Mouse (Mus musculus) heart, adult 2 months (tissue): Measurements from ENCODE around the gene Stra6. TPM values are rescaled to one million over a fixed set of nuclear protein-coding genes. Genes with fewer than 3 reads are reported as not detected.

ENCODE experiments used
- DNase-seq, 2 experiments: peaks; one replicate each; pipeline ENCODE4 v3.0.0; 2021
- H3K27ac ChIP-seq: fragments of 200-600 bp; 2 replicates; pipeline ENCODE4 v1.8.1; 2022
- H3K27me3 ChIP-seq: fragments of 200-500 bp; 2 replicates; pipeline ENCODE4 v1.6.1; 2012; ENCODE audit warnings: mild to moderate bottlenecking, low read length, inconsistent platforms, mixed read lengths; ENCODE audit not compliant: control insufficient read depth, insufficient read depth
- H3K36me3 ChIP-seq: fragments of 200-500 bp; 2 replicates; pipeline ENCODE4 v1.6.1; 2012; ENCODE audit warnings: low read length, inconsistent platforms; ENCODE audit not compliant: control insufficient read depth, insufficient read depth
- H3K4me1 ChIP-seq: fragments of 200-500 bp; 2 replicates; pipeline ENCODE4 v1.6.1; 2011; ENCODE audit warnings: low read length; ENCODE audit not compliant: control insufficient read depth, insufficient read depth
- H3K4me3 ChIP-seq: fragments of 200-600 bp; 2 replicates; pipeline ENCODE4 v1.8.1; 2022
- H3K79me2 ChIP-seq: fragments of 200-500 bp; replicated peaks from 2 replicates; pipeline ENCODE4 v1.6.1; 2012; ENCODE audit warnings: mild to moderate bottlenecking, inconsistent platforms, low read length, moderate library complexity, mixed read lengths; ENCODE audit not compliant: control insufficient read depth, insufficient read depth
- H3K9ac ChIP-seq: fragments of 200-500 bp; 2 replicates; pipeline ENCODE4 v1.6.1; 2012; ENCODE audit warnings: low read depth, mild to moderate bottlenecking, control low read depth, inconsistent platforms, low read length, mixed read lengths
- CTCF ChIP-seq: fragments of 200-600 bp; IDR thresholded peaks from 2 replicates; pipeline ENCODE4 v1.8.1; 2022; ENCODE audit warnings: antibody characterized with exemption, mild to moderate bottlenecking, moderate library complexity
- EP300 ChIP-seq: fragments of 200-500 bp; IDR thresholded peaks from 2 replicates; pipeline ENCODE4 v1.6.1; 2011; ENCODE audit warnings: low read depth, low read length, control low read depth; ENCODE audit not compliant: insufficient read depth
- POLR2A ChIP-seq: fragments of 200-500 bp; IDR thresholded peaks from 2 replicates; pipeline ENCODE4 v1.6.1; 2011; ENCODE audit warnings: mild to moderate bottlenecking, low read depth, low read length, control low read depth; ENCODE audit not compliant: insufficient read depth
- WGBS: fragments of 180-500 bp; shearing (Covaris S2); methylation state at CpG from one replicate; pipeline ENCODE4 v1.1.7; 2018; 5-methylcytosine and 5-hydroxymethylcytosine counted together
- intact Hi-C: fragments of 180-260 bp; cut with DNase I; formaldehyde crosslinking; loops from one replicate; pipeline ENCODE4 v1.15.1; 2025
- polyA plus RNA-seq: library from polyadenylated mRNA; depleted of rRNA; stranded (reverse); fragments of >200 nt; gene quantifications from 2 replicates; pipeline ENCODE4 v1.2.3, GENCODE M21; 2012
- total RNA-seq, 2 experiments: library from RNA; stranded (reverse); gene quantifications; 2 replicates each; pipeline ENCODE4 v1.2.3; 2021

Stra6 gene
- total and polyA plus RNA-seq, 3 experiments, result 0.34 to 0.68 (median 0.65) TPM

DNA sequence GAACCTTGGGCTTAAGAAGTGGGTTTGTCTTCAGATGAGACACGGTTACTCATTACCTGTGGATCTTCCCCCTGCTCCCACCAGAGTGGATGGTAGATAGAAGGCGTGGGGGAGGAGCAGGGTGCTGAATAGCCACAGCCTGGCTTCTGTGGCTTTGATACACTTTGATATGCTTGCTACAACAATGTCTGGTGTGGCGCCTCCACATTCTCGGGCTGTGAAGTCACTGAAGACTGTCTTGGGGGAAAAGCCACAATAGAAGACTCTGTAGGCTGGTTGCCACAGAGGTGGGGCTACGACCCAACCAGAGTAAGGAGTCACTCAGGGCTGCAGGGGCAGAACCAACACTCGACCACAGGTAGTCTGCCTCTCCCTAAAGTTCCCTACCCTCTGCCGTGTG lies 68.1 kb downstream of the Stra6 start:
- Histone ChIP-seq H3K36me3 (no peaks in the 10 kb centered on the region), H3K4me1 (no peaks in the 10 kb centered on the region), H3K27ac (no peak overlapping the region), H3K27me3 (peaks cover 3% of the 10 kb centered on the region), H3K4me3 (no peak overlapping the region), H3K79me2 (no peaks in the 10 kb centered on the region), H3K9ac (no peak overlapping the region)
- WGBS, result 64% methylated on average over 7 of the region's 7 CpGs
- intact Hi-C loops, result no loop called here
- no peak for TF ChIP-seq EP300
- no peak for TF ChIP-seq CTCF
- no peak for TF ChIP-seq POLR2A
- no peak for DNase-seq

DNA sequence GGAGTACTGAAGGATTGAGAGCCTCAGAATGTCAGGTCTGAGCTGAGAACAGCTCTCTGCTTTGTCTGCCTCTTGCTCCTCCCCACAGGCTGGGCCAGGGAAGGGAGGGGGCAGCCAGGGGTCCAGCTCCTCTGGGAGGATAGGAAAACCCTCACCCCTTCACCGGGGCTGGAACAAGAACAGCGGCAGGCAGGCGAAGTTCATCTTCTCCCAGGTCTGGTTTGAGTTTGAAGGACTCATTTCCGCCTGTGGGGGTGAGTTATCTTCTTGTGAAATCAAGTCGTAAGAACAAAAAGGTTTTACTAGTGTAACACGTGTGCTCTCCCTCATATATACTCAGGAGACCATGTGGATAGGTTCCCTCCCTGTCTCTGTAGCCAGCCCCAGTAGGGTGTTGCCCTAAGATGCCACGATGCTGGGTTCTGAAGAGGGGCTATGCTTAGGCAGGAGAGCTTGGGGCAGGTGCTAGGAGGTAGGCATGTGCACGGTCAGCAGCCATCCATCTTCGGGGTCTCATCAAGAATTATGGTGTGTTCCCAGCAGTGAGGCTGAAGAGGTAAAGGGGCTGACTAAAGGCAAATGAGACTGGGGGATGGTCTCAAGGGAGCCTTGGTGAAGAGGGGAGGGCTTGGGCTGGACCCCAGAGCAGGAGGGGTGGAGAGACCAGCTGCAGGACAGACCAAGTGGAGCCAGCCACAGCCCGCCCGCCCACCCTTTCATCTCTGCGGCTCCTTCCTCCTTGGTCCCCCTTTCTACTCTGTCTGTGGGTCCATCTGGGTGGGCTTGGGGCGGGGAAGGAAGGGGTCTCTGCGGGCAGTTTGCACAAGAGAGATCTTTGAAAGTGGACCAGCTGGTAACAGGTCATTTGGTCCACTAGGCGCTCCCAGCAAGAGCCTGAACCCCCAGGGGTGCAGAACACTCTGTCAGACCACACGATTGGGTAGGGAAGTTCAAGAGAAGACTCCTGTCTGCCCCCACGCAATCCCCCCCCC lies 70.6 kb downstream of the Stra6 start:
- no peak overlapping the region for H3K9ac ChIP-seq
- DNase-seq, result no peak
- H3K27ac ChIP-seq, result no peak overlapping the region
- TF ChIP-seq CTCF, result no peak
- TF ChIP-seq POLR2A, result no peak
- no peaks in the 10 kb centered on the region for H3K79me2 ChIP-seq
- no peaks in the 10 kb centered on the region for H3K4me1 ChIP-seq
- WGBS, result 20% methylated on average over 17 of the region's 17 CpGs
- H3K4me3 ChIP-seq, result no peak overlapping the region
- intact Hi-C loops, result no loop called here
- H3K36me3 ChIP-seq, result no peaks in the 10 kb centered on the region
- H3K27me3 ChIP-seq, result peaks cover 2% of the 10 kb centered on the region

DNA sequence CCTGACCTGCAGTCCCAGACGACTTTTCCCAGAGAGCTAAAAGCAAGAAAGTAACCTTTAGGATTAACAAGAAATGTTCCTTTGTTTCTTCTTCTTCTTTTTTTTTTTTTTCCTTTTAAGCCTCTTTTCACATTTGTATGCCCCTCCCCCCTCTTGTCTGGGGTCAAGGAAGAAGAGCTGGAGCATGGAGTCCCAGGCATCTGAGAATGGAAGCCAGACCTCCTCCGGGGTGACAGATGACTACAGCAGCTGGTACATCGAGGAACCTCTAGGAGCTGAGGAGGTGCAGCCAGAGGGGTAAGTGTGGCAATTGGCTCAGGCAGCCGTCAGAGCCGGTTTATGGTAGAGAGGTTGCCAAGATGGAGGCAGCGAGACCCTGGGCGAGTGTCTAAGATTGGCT lies 71.3 kb downstream of the Stra6 start:
- H3K36me3 ChIP-seq, result no peaks in the 10 kb centered on the region
- intact Hi-C loops, result no loop called here
- TF ChIP-seq POLR2A, result no peak
- no peak for TF ChIP-seq EP300
- no peak for TF ChIP-seq CTCF
- no peak for DNase-seq
- no peaks in the 10 kb centered on the region; the same call in none of the 2 replicates for H3K27me3 ChIP-seq
- H3K27ac ChIP-seq, result no peak overlapping the region
- peaks cover 1% of the 10 kb centered on the region; the same call in 1 of the 2 replicates for H3K4me1 ChIP-seq
- WGBS, result 24% methylated on average over 7 of the region's 7 CpGs
- H3K79me2 ChIP-seq, result no peaks in the 10 kb centered on the region
- no peak overlapping the region for H3K4me3 ChIP-seq
- no peak overlapping the region for H3K9ac ChIP-seq

DNA sequence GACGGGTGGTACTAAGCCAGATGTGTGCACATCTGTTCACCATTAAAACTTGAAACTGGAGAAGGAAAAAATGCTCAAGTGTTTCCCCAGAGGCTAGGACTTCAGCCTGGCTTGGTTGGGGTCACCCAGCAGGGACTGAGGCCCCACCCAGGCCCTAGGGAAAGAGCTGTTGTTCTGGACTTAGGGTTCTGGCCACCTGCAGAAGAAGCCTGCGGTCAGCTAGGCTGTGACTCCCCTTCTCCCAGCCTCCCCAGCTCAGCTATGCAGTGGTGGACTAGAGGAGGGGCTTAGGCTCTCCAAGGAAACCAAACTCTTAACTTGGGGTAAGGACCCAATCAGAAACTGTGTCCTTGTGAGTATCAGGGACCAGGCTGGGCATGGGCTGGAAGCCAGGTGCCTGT lies 72.3 kb downstream of the Stra6 start:
- WGBS, result 26% methylated on average over 2 of the region's 2 CpGs
- Histone ChIP-seq H3K4me1 (peaks cover 1% of the 10 kb centered on the region; the same call in 1 of the 2 replicates), H3K79me2 (no peaks in the 10 kb centered on the region), H3K36me3 (no peaks in the 10 kb centered on the region), H3K4me3 (no peak overlapping the region), H3K9ac (no peak overlapping the region), H3K27me3 (no peaks in the 10 kb centered on the region; the same call in 1 of the 2 replicates), H3K27ac (no peak overlapping the region)
- no peak for TF ChIP-seq POLR2A
- TF ChIP-seq EP300, result no peak
- no peak for TF ChIP-seq CTCF
- intact Hi-C loops, result no loop called here
- no peak for DNase-seq

DNA sequence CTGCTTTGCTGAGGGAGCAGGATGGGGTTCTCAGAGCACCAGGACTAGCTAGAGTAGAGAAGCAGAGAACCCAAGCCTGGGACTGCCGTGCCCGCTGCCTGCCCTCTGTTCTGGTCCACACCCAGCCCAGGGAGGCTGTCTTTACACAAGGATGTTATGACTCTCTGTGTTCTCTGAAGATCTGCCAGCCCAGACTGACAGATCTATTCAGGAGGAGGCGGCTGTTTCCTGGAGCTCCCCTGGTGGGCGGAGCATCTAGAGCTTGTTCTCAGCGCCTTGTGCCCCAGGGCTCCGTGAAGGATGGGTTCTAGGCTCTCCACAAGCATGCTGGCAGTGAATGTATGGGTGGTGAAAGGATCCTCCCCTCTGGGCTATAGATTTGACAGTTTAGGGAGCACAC lies 76.4 kb downstream of the Stra6 start:
- no peak overlapping the region for H3K9ac ChIP-seq
- WGBS, result 17% methylated on average over 6 of the region's 6 CpGs
- TF ChIP-seq POLR2A, result no peak
- no peak for TF ChIP-seq CTCF
- intact Hi-C loops, result no loop called here
- peak in 1 of 2 experiments; percentile 50 for DNase-seq
- no peak overlapping the region for H3K4me3 ChIP-seq
- no peaks in the 10 kb centered on the region for H3K36me3 ChIP-seq
- peaks cover 1% of the 10 kb centered on the region; the same call in 1 of the 2 replicates for H3K4me1 ChIP-seq
- no peaks in the 10 kb centered on the region for H3K27me3 ChIP-seq
- no peaks in the 10 kb centered on the region for H3K79me2 ChIP-seq
- H3K27ac ChIP-seq, result no peak overlapping the region

DNA sequence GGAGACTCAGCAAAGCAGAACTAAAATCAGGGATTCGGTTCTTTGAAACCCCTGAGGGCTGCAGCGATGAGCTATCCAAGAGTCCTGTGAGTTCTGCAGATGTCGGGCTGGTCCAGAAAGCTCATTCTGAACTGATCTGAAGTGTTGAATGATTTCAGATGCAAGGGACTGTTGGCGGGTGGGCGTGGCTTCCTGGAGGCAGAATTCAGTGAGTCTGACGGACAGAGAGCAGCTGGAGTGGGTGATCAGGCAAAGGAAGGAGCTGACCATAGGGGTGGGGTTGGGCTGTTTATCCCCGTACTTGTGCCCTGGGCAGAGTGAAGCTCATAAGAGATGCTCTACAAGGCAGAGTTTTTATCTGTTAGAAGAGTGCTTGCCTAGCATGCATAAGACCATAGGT lies 79.8 kb downstream of the Stra6 start:
- TF ChIP-seq EP300, result no peak
- TF ChIP-seq CTCF, result no peak
- no peak for TF ChIP-seq POLR2A
- no peaks in the 10 kb centered on the region for H3K79me2 ChIP-seq
- peaks cover 1% of the 10 kb centered on the region; the same call in 1 of the 2 replicates for H3K4me1 ChIP-seq
- no peak overlapping the region for H3K9ac ChIP-seq
- no peak overlapping the region for H3K4me3 ChIP-seq
- no peaks in the 10 kb centered on the region for H3K36me3 ChIP-seq
- H3K27ac ChIP-seq, result no peak overlapping the region
- WGBS, result 38% methylated on average over 7 of the region's 7 CpGs
- no peaks in the 10 kb centered on the region for H3K27me3 ChIP-seq
- peak; percentile 38 to 43 for DNase-seq
- intact Hi-C loops, result no loop called here
